9 mouse cellular contexts compared by ENCODE assay signal in the genomic region with DNA sequence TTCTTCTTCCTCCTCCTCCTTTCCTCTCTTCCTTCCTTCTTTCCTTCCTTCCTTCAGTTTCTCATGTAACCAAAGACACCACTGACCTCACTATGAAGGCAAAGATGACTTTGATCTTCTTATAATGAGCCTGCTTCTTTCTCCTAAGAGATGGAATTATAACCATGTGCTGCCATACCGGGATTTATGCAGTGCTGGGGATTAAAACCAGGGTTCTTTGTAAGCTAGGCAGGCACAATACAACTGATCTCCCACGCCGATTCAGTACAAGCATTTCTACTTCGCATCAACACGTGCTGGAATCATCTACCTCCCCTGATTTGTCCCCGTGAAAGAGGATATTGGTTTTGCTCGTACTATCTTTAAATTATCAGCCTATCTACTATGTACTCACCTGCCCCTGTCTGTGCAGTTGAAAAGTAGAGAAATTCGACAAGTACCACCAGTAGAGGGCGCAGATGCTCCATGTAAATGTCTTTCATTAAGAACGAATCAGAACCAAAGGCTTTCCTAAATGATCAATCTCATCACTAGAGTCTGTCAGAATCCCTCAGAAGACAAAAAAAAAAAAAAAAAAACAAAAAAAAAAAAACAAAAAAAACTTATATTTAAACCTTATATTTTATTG.
DNase-seq lines count a peak whose midpoint lies in the region; ATAC-seq and TF ChIP-seq lines count a peak whose summit lies in the region.
"Had no signal": no experiment of that assay in that cellular context is flagged by ENCODE, and none has a peak within 500 bp of the region (broad histone marks: within the 10 kb centered on the region; RNA-seq: fewer than 3 reads in every experiment).

No protein-coding gene starts in this region.

- no peak for ATAC-seq in heart, embryonic 12.5 days (ENCODE audit: insufficient number of reproducible peaks, low FRiP score)
- peak; percentile 72 for ATAC-seq in hindbrain, embryonic 13.5 days (ENCODE audit: low FRiP score)

- H3K4me1 ChIP-seq in heart, adult 2 months (ENCODE audit: control insufficient read depth, insufficient read depth, low read length): no peaks in the 10 kb centered on the region
- no peaks in the 10 kb centered on the region for H3K4me1 ChIP-seq in heart, embryonic 12.5 days (replicated peaks)
- no peaks in the 10 kb centered on the region for H3K4me1 ChIP-seq in embryonic facial prominence, embryonic 10.5 days
- no peaks in the 10 kb centered on the region for H3K4me1 ChIP-seq in hindbrain, embryonic 13.5 days (replicated peaks)

- no peaks in the 10 kb centered on the region for H3K9me3 ChIP-seq in heart, embryonic 12.5 days (replicated peaks)
- no peaks in the 10 kb centered on the region for H3K9me3 ChIP-seq in embryonic facial prominence, embryonic 10.5 days
- H3K9me3 ChIP-seq in hindbrain, embryonic 13.5 days: no peaks in the 10 kb centered on the region

- intact Hi-C loops in heart, adult 2 months (cut with DNase I): loop anchor here (2.0 to 5.0 kb wide), 2 partner anchors 1335 to 1618 kb away; no protein-coding TSS in a partner anchor

- no peak overlapping the region for H3K4me2 ChIP-seq in heart, embryonic 12.5 days
- H3K4me2 ChIP-seq in hindbrain, embryonic 13.5 days: no peak overlapping the region

- no peaks in the 10 kb centered on the region for H3K27me3 ChIP-seq in heart, adult 2 months (ENCODE audit: control insufficient read depth, insufficient read depth, low read length)
- H3K27me3 ChIP-seq in heart, embryonic 12.5 days (replicated peaks): 0 out of 2 replicates have a peak, but pooled peaks cover 5% of the 10 kb centered on the region
- H3K27me3 ChIP-seq in embryonic facial prominence, embryonic 10.5 days (replicated peaks; ENCODE audit: low read depth, poor library complexity, severe bottlenecking): 0 out of 2 replicates have a peak, but pooled peaks cover 5% of the 10 kb centered on the region
- no peaks in the 10 kb centered on the region for H3K27me3 ChIP-seq in hindbrain, embryonic 13.5 days

- TF ChIP-seq EP300 in heart, adult 2 months (IDR thresholded peaks at IDR 0.05; ENCODE audit: insufficient read depth, low read depth, low read length): no peak

- DNase-seq in heart, adult 2 months: peak; percentile 13 to 34
- DNase-seq in adrenal gland, postnatal 14 days: peak; percentile 67
- peak; percentile 62 for DNase-seq in embryonic facial prominence, embryonic 10.5 days (ENCODE audit: low spot score)
- peak; percentile 53 to 66 for DNase-seq in layer of hippocampus, postnatal 36 days
- DNase-seq in mesoderm, embryonic 11.5 days (ENCODE audit: low read depth, low spot score): peak; percentile 81
- DNase-seq in skeletal muscle tissue, adult 2 months (ENCODE audit: low read depth, low spot score): peak; percentile 15

- H3K4me3 ChIP-seq in heart, adult 2 months: no peak overlapping the region
- no peak overlapping the region for H3K4me3 ChIP-seq in heart, embryonic 12.5 days
- no peak overlapping the region for H3K4me3 ChIP-seq in embryonic facial prominence, embryonic 10.5 days
- H3K4me3 ChIP-seq in hindbrain, embryonic 13.5 days: no peak overlapping the region

- 16% methylated on average over 10 of the region's 10 CpGs for WGBS in heart, adult 2 months
- WGBS in heart, embryonic 12.5 days: 12% methylated on average over 10 of the region's 10 CpGs
- WGBS in embryonic facial prominence, embryonic 10.5 days: 21% methylated on average over 10 of the region's 10 CpGs
- 19% methylated on average over 10 of the region's 10 CpGs for WGBS in hindbrain, embryonic 13.5 days

- no peak overlapping the region for H3K27ac ChIP-seq in heart, adult 2 months
- H3K27ac ChIP-seq in heart, embryonic 12.5 days (ENCODE audit: poor library complexity, severe bottlenecking): no peak overlapping the region
- H3K27ac ChIP-seq in embryonic facial prominence, embryonic 10.5 days (replicated peaks): no peak overlapping the region
- H3K27ac ChIP-seq in hindbrain, embryonic 13.5 days: no peak overlapping the region
- H3K27ac ChIP-seq: macrophage had no signal

- TF ChIP-seq CTCF in heart, adult 2 months (IDR thresholded peaks at IDR 0.05): peak; percentile 75

- H3K36me3 ChIP-seq in heart, adult 2 months (ENCODE audit: control insufficient read depth, insufficient read depth, low read length): no peaks in the 10 kb centered on the region
- H3K36me3 ChIP-seq in heart, embryonic 12.5 days: no peaks in the 10 kb centered on the region
- H3K36me3 ChIP-seq in embryonic facial prominence, embryonic 10.5 days (replicated peaks): no peaks in the 10 kb centered on the region
- H3K36me3 ChIP-seq in hindbrain, embryonic 13.5 days: no peaks in the 10 kb centered on the region

- no peak for TF ChIP-seq POLR2A in heart, adult 2 months (IDR thresholded peaks at IDR 0.05; ENCODE audit: insufficient read depth, low read depth, low read length)

- no peak overlapping the region for H3K9ac ChIP-seq in heart, adult 2 months (ENCODE audit: low read depth, low read length)
- H3K9ac ChIP-seq in heart, embryonic 12.5 days: no peak overlapping the region
- no peak overlapping the region for H3K9ac ChIP-seq in hindbrain, embryonic 13.5 days

- no peaks in the 10 kb centered on the region for H3K79me2 ChIP-seq in heart, adult 2 months (replicated peaks; ENCODE audit: control insufficient read depth, insufficient read depth, low read length)

Comparison
In these comparisons a context has a peak if more than half of its experiments do, and no peak if none do; other contexts are left out.
1. DNase-seq: peak in every context shown above with its lines; median percentile 81 in mesoderm, embryonic 11.5 days; 67 in adrenal gland, postnatal 14 days; 62 in embryonic facial prominence, embryonic 10.5 days; 60 in layer of hippocampus, postnatal 36 days; 24 in heart, adult 2 months; 15 in skeletal muscle tissue, adult 2 months.